Mouse (Mus musculus) testis, adult 2 months (tissue): ENCODE measurements at regions not wholly inside any gene's neighbourhood (a gene's known extent, or its start where the extent isn't known, plus 50 kb on each side); places are given as distances from the start of the nearest gene placed in this dataset.

Experiments
- H3K27ac ChIP-seq: fragments of 200-500 bp; 2 replicates; pipeline ENCODE4 v1.5.1; 2012; ENCODE audit warnings: low read depth, low read length; ENCODE audit not compliant: control insufficient read depth, insufficient read depth
- H3K27me3 ChIP-seq: fragments of 200-500 bp; 2 replicates; pipeline ENCODE4 v1.6.1; 2012; ENCODE audit warnings: mild to moderate bottlenecking, low read length, moderate library complexity; ENCODE audit not compliant: control insufficient read depth, insufficient read depth
- H3K36me3 ChIP-seq: fragments of 200-500 bp; 2 replicates; pipeline ENCODE4 v1.6.1; 2012; ENCODE audit warnings: mild to moderate bottlenecking, low read length; ENCODE audit not compliant: control insufficient read depth, insufficient read depth
- H3K4me1 ChIP-seq: fragments of 200-500 bp; 2 replicates; pipeline ENCODE4 v1.6.1; 2012; ENCODE audit warnings: low read length; ENCODE audit not compliant: control insufficient read depth, insufficient read depth
- H3K4me3 ChIP-seq: fragments of 200-500 bp; 2 replicates; pipeline ENCODE4 v1.5.1; 2012; ENCODE audit warnings: low read depth, mild to moderate bottlenecking, low read length, moderate library complexity, mixed read lengths; ENCODE audit not compliant: control insufficient read depth
- CTCF ChIP-seq: fragments of 200-500 bp; IDR thresholded peaks from 2 replicates; pipeline ENCODE4 v1.5.1; 2012; ENCODE audit warnings: low read depth, mild to moderate bottlenecking, inconsistent platforms, low read length, moderate library complexity; ENCODE audit not compliant: control insufficient read depth, insufficient read depth, insufficient replicate concordance
- POLR2A ChIP-seq: fragments of 200-500 bp; IDR thresholded peaks from 2 replicates; pipeline ENCODE4 v1.6.1; 2012; ENCODE audit warnings: low read depth, mild to moderate bottlenecking, inconsistent platforms, low read length, moderate library complexity; ENCODE audit not compliant: control insufficient read depth

DNA sequence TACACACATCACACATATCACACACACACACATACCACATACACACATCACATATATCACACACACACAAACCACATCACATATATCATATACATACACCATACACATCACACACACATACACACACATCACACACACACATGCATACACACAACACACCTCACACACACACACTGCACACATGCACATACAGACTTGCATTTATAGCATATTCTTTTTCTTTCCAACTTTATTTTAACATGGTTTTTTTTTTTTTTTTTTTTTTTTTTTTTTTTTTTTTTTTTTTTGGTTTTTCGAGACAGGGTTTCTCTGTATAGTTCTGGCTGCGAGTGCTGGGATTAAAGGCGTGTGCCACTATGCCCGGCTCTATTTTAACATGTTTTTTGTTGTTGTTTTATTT is 119.6 kb upstream of the Zfp706 start:
- no peaks in the 10 kb centered on the region for H3K4me1 ChIP-seq
- no peaks in the 10 kb centered on the region for H3K36me3 ChIP-seq
- H3K4me3 ChIP-seq, result no peak overlapping the region
- H3K27me3 ChIP-seq, result no peaks in the 10 kb centered on the region
- TF ChIP-seq CTCF (no peak), POLR2A (no peak)
- H3K27ac ChIP-seq, result no peak overlapping the region

DNA sequence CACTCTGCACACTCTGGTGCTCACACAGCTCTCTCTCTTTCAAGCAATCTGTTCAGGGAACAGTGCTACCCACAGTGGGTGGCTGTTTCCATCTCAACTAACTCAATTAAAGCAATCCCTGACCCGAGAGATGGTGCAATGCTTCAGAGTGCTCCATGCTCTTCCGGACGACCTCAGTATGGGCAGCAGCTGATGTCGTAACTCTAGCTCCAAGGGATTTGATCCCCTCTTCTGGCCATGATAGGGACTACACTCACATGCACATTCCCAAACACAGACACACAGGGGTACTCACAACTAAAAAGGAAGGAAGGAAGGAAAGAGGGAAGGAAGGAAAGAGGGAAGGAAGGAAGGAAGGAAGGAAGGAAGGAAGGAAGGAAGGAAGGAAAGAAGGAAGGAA is 118.2 kb upstream of the Zfp706 start:
- no peaks in the 10 kb centered on the region for H3K36me3 ChIP-seq
- TF ChIP-seq CTCF (no peak), POLR2A (no peak)
- no peak overlapping the region for H3K27ac ChIP-seq
- H3K4me1 ChIP-seq, result no peaks in the 10 kb centered on the region
- no peaks in the 10 kb centered on the region for H3K27me3 ChIP-seq
- no peak overlapping the region for H3K4me3 ChIP-seq

DNA sequence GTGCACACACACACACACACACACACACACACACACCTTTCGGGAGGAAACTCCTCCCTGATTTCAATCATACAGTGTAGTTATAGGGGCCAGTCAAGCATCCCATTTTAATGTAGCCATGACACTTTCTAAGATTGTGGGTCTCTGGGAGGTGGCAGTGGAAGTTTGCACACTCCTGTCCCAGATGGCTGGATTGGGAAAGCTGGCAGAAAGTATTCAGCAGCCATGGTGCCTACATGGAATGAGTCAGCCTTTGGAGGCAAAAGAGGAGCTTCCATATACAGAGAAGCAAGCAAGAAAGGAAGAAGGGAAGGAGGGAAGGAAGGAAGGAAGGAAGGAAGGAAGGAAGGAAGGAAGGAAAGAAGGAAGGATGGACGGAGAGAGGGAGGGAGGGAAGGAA is 117.4 kb upstream of the Zfp706 start:
- no peak overlapping the region for H3K27ac ChIP-seq
- no peak for TF ChIP-seq CTCF
- TF ChIP-seq POLR2A, result no peak
- no peak overlapping the region for H3K4me3 ChIP-seq
- H3K36me3 ChIP-seq, result no peaks in the 10 kb centered on the region
- H3K4me1 ChIP-seq, result peaks cover 2% of the 10 kb centered on the region
- H3K27me3 ChIP-seq, result no peaks in the 10 kb centered on the region

DNA sequence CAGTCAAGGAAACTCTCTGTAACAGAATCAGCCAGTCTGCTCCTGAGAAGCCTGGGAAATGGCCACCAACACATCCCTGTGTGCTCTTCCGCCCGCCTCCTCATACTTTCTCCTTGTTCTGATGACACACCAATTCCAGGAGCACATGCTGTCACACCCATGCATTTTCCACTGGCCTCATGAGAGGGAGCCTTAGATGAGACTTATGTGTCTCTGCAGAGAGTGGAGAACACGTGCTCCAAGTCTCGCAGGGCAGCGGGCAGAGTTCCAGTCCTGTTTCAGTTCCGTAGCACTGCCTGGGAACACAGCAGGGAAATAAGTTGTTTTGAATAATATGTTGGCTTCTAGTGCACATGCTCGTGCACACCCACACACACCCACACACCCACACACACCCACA is 116.7 kb upstream of the Zfp706 start:
- Histone ChIP-seq H3K4me1 (peaks cover 2% of the 10 kb centered on the region), H3K27ac (no peak overlapping the region), H3K36me3 (no peaks in the 10 kb centered on the region), H3K4me3 (no peak overlapping the region), H3K27me3 (no peaks in the 10 kb centered on the region)
- no peak for TF ChIP-seq CTCF
- TF ChIP-seq POLR2A, result no peak

DNA sequence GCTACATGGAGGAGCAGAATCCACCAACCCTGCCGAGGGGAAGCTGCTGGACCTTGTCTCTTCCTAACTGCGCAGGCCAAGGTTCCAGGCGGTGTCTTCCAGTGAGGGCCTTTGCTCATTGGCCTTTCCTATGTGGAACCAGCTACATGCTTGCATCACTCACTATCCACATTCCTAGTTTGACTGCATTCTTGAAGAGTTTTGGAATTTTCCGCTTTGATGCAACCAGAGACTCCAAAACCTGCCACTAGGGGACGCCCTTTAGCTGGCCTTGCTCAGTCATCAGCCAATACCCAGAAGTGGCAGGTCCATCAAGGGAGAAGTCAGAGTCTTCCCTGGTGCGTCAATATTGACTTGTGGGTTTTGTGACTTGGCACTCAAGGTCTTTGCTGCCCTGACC is 112.8 kb upstream of the Zfp706 start:
- peak overlapping the region; percentile 59 for H3K4me3 ChIP-seq
- H3K4me1 ChIP-seq, result peaks cover 2% of the 10 kb centered on the region
- no peak overlapping the region for H3K27ac ChIP-seq
- H3K36me3 ChIP-seq, result no peaks in the 10 kb centered on the region
- TF ChIP-seq POLR2A, result no peak
- peak; percentile 92; the same call in 1 of the 2 replicates for TF ChIP-seq CTCF
- no peaks in the 10 kb centered on the region for H3K27me3 ChIP-seq

DNA sequence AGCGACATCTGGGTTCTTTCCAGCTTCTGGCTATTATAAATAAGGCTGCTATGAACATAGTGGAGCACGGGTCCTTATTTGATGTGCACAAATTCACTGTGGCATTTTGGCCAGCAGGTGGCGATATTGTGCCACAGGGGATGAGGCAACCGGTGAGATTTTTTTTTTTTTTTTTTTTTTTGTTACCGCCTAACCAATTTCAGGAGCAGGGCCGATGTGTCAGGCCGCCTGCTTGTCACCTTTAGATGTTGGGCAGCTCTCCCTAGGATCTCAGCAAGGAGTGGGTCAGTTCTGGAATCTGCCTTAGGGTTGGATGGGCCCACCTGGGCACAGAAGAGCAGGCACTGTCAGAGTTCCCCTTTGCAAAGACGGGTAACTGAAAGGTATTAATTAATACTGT is 106.5 kb upstream of the Zfp706 start:
- no peaks in the 10 kb centered on the region for H3K4me1 ChIP-seq
- TF ChIP-seq POLR2A (no peak), CTCF (peak; percentile 56; the same call in 1 of the 2 replicates)
- H3K36me3 ChIP-seq, result no peaks in the 10 kb centered on the region
- H3K27me3 ChIP-seq, result no peaks in the 10 kb centered on the region
- no peak overlapping the region for H3K27ac ChIP-seq
- no peak overlapping the region for H3K4me3 ChIP-seq

DNA sequence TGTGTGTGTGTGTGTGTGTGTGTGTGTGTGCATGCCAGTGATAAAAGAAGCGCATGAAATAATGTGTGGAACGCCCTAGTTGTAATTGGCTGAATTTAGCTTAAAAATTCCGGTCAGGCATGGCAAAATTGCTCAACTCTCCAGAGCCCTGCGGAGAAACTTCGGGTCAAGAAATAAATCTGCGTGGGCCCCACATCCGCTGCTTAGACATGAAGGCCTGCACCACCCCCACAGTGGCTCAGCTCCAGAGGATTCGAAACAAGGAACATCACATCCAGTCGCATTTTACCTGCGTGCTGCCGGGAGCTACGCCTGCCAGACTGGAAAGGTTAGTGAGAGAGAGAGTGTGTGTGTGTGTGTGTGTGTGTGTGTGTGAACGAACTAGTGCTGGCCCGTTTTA is 102.9 kb upstream of the Zfp706 start:
- TF ChIP-seq POLR2A (no peak), CTCF (no peak)
- no peaks in the 10 kb centered on the region for H3K36me3 ChIP-seq

DNA sequence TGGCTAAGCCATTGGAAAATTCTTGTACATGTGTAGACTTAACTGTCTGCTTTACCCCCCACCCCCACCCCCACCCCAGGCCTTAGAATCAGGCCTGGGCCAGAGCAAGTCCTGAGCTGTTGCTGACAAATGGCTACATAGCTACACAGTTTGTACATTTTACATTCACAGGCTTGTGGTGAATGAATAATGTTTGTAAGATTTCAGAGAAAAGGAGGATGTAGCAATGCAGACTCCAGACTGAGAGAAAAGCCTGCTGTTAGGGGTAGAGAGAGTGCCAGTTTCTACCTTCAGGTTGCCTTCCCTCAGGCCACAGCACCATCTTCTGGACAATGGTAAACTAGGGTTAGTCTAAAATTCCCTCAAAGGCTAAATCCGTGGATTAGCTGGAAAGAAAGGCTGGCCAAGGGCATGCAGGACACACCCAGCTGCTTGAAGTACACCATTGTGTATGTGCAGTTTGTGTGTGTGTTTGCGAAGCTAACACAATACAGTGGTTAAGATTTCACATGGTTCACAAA is 94.5 kb upstream of the Zfp706 start:
- TF ChIP-seq POLR2A, result no peak
- TF ChIP-seq CTCF, result no peak
- no peaks in the 10 kb centered on the region for H3K4me1 ChIP-seq
- no peak overlapping the region for H3K27ac ChIP-seq
- H3K27me3 ChIP-seq, result no peaks in the 10 kb centered on the region
- H3K4me3 ChIP-seq, result no peak overlapping the region
- H3K36me3 ChIP-seq, result no peaks in the 10 kb centered on the region

More for the DNA sequence above, 102.9 kb upstream of the Zfp706 start:
- H3K4me1 ChIP-seq, result no peaks in the 10 kb centered on the region
- H3K27ac ChIP-seq, result no peak overlapping the region
- no peaks in the 10 kb centered on the region for H3K27me3 ChIP-seq
- H3K4me3 ChIP-seq, result no peak overlapping the region
